Mouse (Mus musculus): ENCODE data around the gene Arl15. TPM values are rescaled to one million over a fixed set of nuclear protein-coding genes. Genes with fewer than 3 reads are reported as not detected.

The Arl15 gene
- polyA plus RNA-seq, 1 experiment from 2014 or later, result 8.7 TPM

- Histone ChIP-seq H3K27me3 (replicated peaks; ENCODE audit: control insufficient read depth, insufficient read depth, low read length) (no peaks in the 10 kb centered on the region), H3K9me3 (ENCODE audit: control insufficient read depth, low read length) (no peaks in the 10 kb centered on the region), H3K9ac (ENCODE audit: low read depth, low read length) (no peak overlapping the region), H3K27ac (ENCODE audit: low read depth, low read length) (no peak overlapping the region), H3K36me3 (ENCODE audit: control insufficient read depth, insufficient read depth, low read length) (no peaks in the 10 kb centered on the region), H3K4me3 (ENCODE audit: low read depth, low read length) (no peak overlapping the region), H3K4me1 (replicated peaks; ENCODE audit: control insufficient read depth, insufficient read depth, low read length) (peaks cover 24% of the 10 kb centered on the region), H3K4me2 (no peak overlapping the region)
- DNase-seq (ENCODE audit: low spot score) (no peak), ATAC-seq (replicated peaks; ENCODE audit: low FRiP score) (no peak)
- 56% methylated on average over 6 of the region's 6 CpGs for WGBS
Measured at GRCm38 (mm10) chr13:113865378-113865777, 71.1 kb downstream of the Arl15 start.

DNA sequence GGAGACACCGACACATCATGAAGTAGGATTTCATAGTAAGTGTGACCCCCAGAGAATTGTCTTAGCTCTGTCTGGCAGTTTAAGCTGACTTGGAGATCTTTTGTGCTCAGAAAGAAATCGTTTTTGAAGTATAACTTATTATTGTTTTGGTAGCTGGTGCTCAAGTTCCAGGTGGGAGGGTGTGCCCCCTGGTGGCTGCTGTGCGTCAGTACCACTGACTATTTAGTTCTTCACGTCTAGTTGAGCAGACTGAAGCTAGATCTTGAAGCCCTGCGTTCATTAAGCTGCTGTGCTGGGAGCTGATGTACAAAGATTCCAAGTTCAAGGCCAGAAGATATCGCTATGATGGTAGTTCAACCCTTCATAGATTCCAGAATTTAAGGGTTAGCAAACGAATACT, 71.5 kb downstream of the Arl15 start:
- Histone ChIP-seq H3K9ac (ENCODE audit: low read depth, low read length) (no peak overlapping the region), H3K27ac (ENCODE audit: low read depth, low read length) (no peak overlapping the region), H3K4me3 (ENCODE audit: low read depth, low read length) (no peak overlapping the region), H3K27me3 (replicated peaks; ENCODE audit: control insufficient read depth, insufficient read depth, low read length) (no peaks in the 10 kb centered on the region), H3K9me3 (ENCODE audit: control insufficient read depth, low read length) (no peaks in the 10 kb centered on the region), H3K36me3 (ENCODE audit: control insufficient read depth, insufficient read depth, low read length) (no peaks in the 10 kb centered on the region), H3K4me1 (replicated peaks; ENCODE audit: control insufficient read depth, insufficient read depth, low read length) (peaks cover 24% of the 10 kb centered on the region), H3K4me2 (no peak overlapping the region)
- DNase-seq (ENCODE audit: low spot score) (no peak), ATAC-seq (replicated peaks; ENCODE audit: low FRiP score) (no peak)
- 38% methylated on average over 7 of the region's 7 CpGs for WGBS

DNA sequence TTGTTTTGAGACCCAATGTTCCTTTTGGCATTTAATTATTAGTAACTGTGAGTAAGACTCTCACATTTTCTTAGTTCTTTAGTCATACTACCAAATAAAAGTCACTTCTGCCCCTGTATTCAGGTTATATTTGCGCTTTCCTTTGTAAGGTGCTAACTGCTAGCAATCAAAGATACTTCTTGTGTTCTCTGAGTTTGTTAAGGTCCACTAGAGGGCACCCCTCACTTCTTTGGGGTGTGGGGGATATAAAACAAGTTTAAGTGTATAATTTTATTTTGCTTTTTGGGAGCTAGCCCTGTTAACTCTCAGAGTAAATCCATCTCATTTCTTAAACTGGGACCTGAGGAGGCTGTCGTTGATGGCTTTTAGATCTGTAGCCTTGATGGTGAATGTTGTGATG, 73.4 kb downstream of the Arl15 start:
- Histone ChIP-seq H3K4me1 (replicated peaks; ENCODE audit: control insufficient read depth, insufficient read depth, low read length) (peaks cover 17% of the 10 kb centered on the region), H3K9me3 (ENCODE audit: control insufficient read depth, low read length) (no peaks in the 10 kb centered on the region), H3K36me3 (ENCODE audit: control insufficient read depth, insufficient read depth, low read length) (no peaks in the 10 kb centered on the region), H3K9ac (ENCODE audit: low read depth, low read length) (no peak overlapping the region), H3K4me3 (ENCODE audit: low read depth, low read length) (no peak overlapping the region), H3K27me3 (replicated peaks; ENCODE audit: control insufficient read depth, insufficient read depth, low read length) (no peaks in the 10 kb centered on the region), H3K4me2 (no peak overlapping the region), H3K27ac (ENCODE audit: low read depth, low read length) (no peak overlapping the region)
- DNase-seq (ENCODE audit: low spot score) (no peak), ATAC-seq (replicated peaks; ENCODE audit: low FRiP score) (no peak)
- 86% methylated on average over 2 of the region's 2 CpGs for WGBS

- Histone ChIP-seq H3K36me3 (ENCODE audit: control insufficient read depth, insufficient read depth, low read length) (no peaks in the 10 kb centered on the region), H3K27ac (ENCODE audit: low read depth, low read length) (peak overlapping the region; percentile 40; the same call in 1 of the 2 replicates), H3K4me2 (peak overlapping the region; percentile 55), H3K27me3 (replicated peaks; ENCODE audit: control insufficient read depth, insufficient read depth, low read length) (no peaks in the 10 kb centered on the region), H3K4me3 (ENCODE audit: low read depth, low read length) (no peak overlapping the region), H3K4me1 (replicated peaks; ENCODE audit: control insufficient read depth, insufficient read depth, low read length) (peaks cover 7% of the 10 kb centered on the region), H3K9me3 (ENCODE audit: control insufficient read depth, low read length) (no peaks in the 10 kb centered on the region), H3K9ac (ENCODE audit: low read depth, low read length) (no peak overlapping the region)
- 57% methylated on average over 20 of the region's 20 CpGs for WGBS
- ATAC-seq (replicated peaks; ENCODE audit: low FRiP score) (peak; percentile 62), DNase-seq (ENCODE audit: low spot score) (no peak)
Measured at GRCm38 (mm10) chr13:113869212-113870205, 75.2 kb downstream of the Arl15 start.

DNA sequence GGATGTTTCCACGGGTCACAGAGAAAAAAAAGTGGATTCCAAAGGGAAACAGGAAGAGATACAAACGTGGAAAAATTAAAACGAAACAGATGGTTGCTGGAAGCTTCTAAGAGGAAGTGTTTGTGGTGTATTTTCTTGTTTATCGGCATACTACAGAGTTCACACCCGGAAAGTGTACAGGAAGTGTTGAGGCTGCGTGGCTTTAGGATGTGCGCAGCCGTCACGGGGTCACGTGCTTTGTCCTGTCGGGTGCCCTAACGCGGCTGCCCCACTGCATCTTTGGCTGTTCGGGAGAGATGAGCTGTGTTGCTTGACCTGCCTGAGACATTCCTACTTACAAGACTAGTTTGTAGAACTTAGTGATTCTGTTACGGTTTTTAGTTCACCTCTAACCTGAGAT, 76.1 kb downstream of the Arl15 start:
- DNase-seq (ENCODE audit: low spot score), result no peak

GRCm38 (mm10) chr13:113871853-113872252, 77.5 kb downstream of the Arl15 start:
- H3K4me3 ChIP-seq (ENCODE audit: low read depth, low read length), result no peak overlapping the region
- H3K36me3 ChIP-seq (ENCODE audit: control insufficient read depth, insufficient read depth, low read length), result no peaks in the 10 kb centered on the region
- no peaks in the 10 kb centered on the region for H3K27me3 ChIP-seq (replicated peaks; ENCODE audit: control insufficient read depth, insufficient read depth, low read length)
- no peak overlapping the region for H3K4me2 ChIP-seq
- H3K27ac ChIP-seq (ENCODE audit: low read depth, low read length), result no peak overlapping the region
- no peaks in the 10 kb centered on the region for H3K9me3 ChIP-seq (ENCODE audit: control insufficient read depth, low read length)
- ATAC-seq (replicated peaks; ENCODE audit: low FRiP score), result no peak
- 69% methylated on average over 13 of the region's 13 CpGs for WGBS
- H3K4me1 ChIP-seq (replicated peaks; ENCODE audit: control insufficient read depth, insufficient read depth, low read length), result peaks cover 7% of the 10 kb centered on the region
- H3K9ac ChIP-seq (ENCODE audit: low read depth, low read length), result no peak overlapping the region
- no peak for DNase-seq (ENCODE audit: low spot score)

More for the DNA sequence above, 76.1 kb downstream of the Arl15 start:
- 41% methylated on average over 15 of the region's 15 CpGs for WGBS
- Histone ChIP-seq H3K9ac (ENCODE audit: low read depth, low read length) (no peak overlapping the region), H3K27me3 (replicated peaks; ENCODE audit: control insufficient read depth, insufficient read depth, low read length) (no peaks in the 10 kb centered on the region), H3K36me3 (ENCODE audit: control insufficient read depth, insufficient read depth, low read length) (no peaks in the 10 kb centered on the region), H3K9me3 (ENCODE audit: control insufficient read depth, low read length) (no peaks in the 10 kb centered on the region), H3K4me2 (peak overlapping the region; percentile 55), H3K27ac (ENCODE audit: low read depth, low read length) (peak overlapping the region; percentile 21; the same call in 1 of the 2 replicates), H3K4me3 (ENCODE audit: low read depth, low read length) (no peak overlapping the region), H3K4me1 (replicated peaks; ENCODE audit: control insufficient read depth, insufficient read depth, low read length) (peaks cover 7% of the 10 kb centered on the region)
- ATAC-seq (replicated peaks; ENCODE audit: low FRiP score), result peak; percentile 71

- DNase-seq (ENCODE audit: low spot score) (no peak), ATAC-seq (replicated peaks; ENCODE audit: low FRiP score) (no peak)
- WGBS, result 62% methylated on average over 4 of the region's 4 CpGs
- no peak overlapping the region for H3K27ac ChIP-seq (ENCODE audit: low read depth, low read length)
- no peak overlapping the region for H3K9ac ChIP-seq (ENCODE audit: low read depth, low read length)
- no peaks in the 10 kb centered on the region for H3K36me3 ChIP-seq (ENCODE audit: control insufficient read depth, insufficient read depth, low read length)
- H3K9me3 ChIP-seq (ENCODE audit: control insufficient read depth, low read length), result no peaks in the 10 kb centered on the region
- no peak overlapping the region for H3K4me3 ChIP-seq (ENCODE audit: low read depth, low read length)
- H3K27me3 ChIP-seq (replicated peaks; ENCODE audit: control insufficient read depth, insufficient read depth, low read length), result no peaks in the 10 kb centered on the region
- no peak overlapping the region for H3K4me2 ChIP-seq
- H3K4me1 ChIP-seq (replicated peaks; ENCODE audit: control insufficient read depth, insufficient read depth, low read length), result peaks cover 13% of the 10 kb centered on the region
Measured at GRCm38 (mm10) chr13:113875724-113876123, 81.4 kb downstream of the Arl15 start.

DNA sequence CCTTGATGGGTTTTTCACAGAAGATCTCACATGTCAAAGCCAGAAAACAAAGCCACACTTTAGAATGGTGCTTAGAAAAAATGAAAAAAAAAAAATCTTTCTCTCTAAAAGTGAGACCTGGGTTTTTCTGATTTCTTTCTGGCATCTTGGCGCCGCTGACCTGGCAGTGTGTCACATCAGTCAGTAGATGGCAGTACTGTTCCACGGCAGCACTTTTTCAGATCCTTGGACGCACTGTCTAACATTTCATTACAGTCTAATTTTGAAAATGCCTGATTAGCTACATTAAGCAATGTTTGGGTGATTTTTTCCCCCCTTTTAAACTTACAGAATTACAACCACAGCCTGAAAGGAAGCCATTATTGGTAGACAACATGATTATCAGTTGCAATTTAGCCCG, 83.1 kb downstream of the Arl15 start:
- Histone ChIP-seq H3K4me3 (ENCODE audit: low read depth, low read length) (no peak overlapping the region), H3K27me3 (replicated peaks; ENCODE audit: control insufficient read depth, insufficient read depth, low read length) (no peaks in the 10 kb centered on the region), H3K4me2 (no peak overlapping the region), H3K9ac (ENCODE audit: low read depth, low read length) (no peak overlapping the region), H3K27ac (ENCODE audit: low read depth, low read length) (no peak overlapping the region), H3K4me1 (replicated peaks; ENCODE audit: control insufficient read depth, insufficient read depth, low read length) (peaks cover 13% of the 10 kb centered on the region; the same call in 1 of the 2 replicates), H3K36me3 (ENCODE audit: control insufficient read depth, insufficient read depth, low read length) (no peaks in the 10 kb centered on the region), H3K9me3 (ENCODE audit: control insufficient read depth, low read length) (no peaks in the 10 kb centered on the region)
- 24% methylated on average over 5 of the region's 5 CpGs for WGBS
- no peak for DNase-seq (ENCODE audit: low spot score)
- ATAC-seq (replicated peaks; ENCODE audit: low FRiP score), result no peak

- WGBS, result 82% methylated on average over 12 of the region's 12 CpGs
- H3K9me3 ChIP-seq (ENCODE audit: control insufficient read depth, low read length), result no peaks in the 10 kb centered on the region
Measured at GRCm38 (mm10) chr13:113878571-113878970, 84.3 kb downstream of the Arl15 start.

More at GRCm38 (mm10) chr13:113878571-113878970, 84.3 kb downstream of the Arl15 start:
- H3K36me3 ChIP-seq (ENCODE audit: control insufficient read depth, insufficient read depth, low read length), result no peaks in the 10 kb centered on the region
- H3K9ac ChIP-seq (ENCODE audit: low read depth, low read length), result no peak overlapping the region
- no peak overlapping the region for H3K4me3 ChIP-seq (ENCODE audit: low read depth, low read length)
- ATAC-seq (replicated peaks; ENCODE audit: low FRiP score) (no peak), DNase-seq (ENCODE audit: low spot score) (no peak)
- H3K27me3 ChIP-seq (replicated peaks; ENCODE audit: control insufficient read depth, insufficient read depth, low read length), result no peaks in the 10 kb centered on the region
- H3K4me1 ChIP-seq (replicated peaks; ENCODE audit: control insufficient read depth, insufficient read depth, low read length), result peaks cover 13% of the 10 kb centered on the region; the same call in 1 of the 2 replicates
- no peak overlapping the region for H3K4me2 ChIP-seq
- H3K27ac ChIP-seq (ENCODE audit: low read depth, low read length), result no peak overlapping the region

Measured in liver, embryonic 11.5 days (tissue).